In genomic region chr9:60237667-60238066, GRCm38 (mm10) we compare ENCODE assay signal across 8 mouse cellular contexts.
A peak's percentile ranks its signal among the peaks of the same experiment; 100 is the strongest.
DNase-seq lines count a peak whose midpoint lies in the region; ATAC-seq and TF ChIP-seq lines count a peak whose summit lies in the region.

No protein-coding gene starts in this region.

- ATAC-seq in forebrain, embryonic 14.5 days, result no peak

- peak; percentile 43; the same call in 1 of the 2 replicates for TF ChIP-seq CTCF in testis, adult 2 months (IDR thresholded peaks at IDR 0.05; ENCODE audit: control insufficient read depth, insufficient read depth, insufficient replicate concordance, low read depth, low read length)

- no peak overlapping the region for H3K4me2 ChIP-seq in forebrain, embryonic 14.5 days (ENCODE audit: low read length)

- H3K27ac ChIP-seq in forebrain, embryonic 14.5 days (ENCODE audit: low read depth, low read length), result no peak overlapping the region
- no peak overlapping the region for H3K27ac ChIP-seq in forebrain, embryonic 10.5 days
- H3K27ac ChIP-seq in testis, adult 2 months (ENCODE audit: control insufficient read depth, insufficient read depth, low read depth, low read length), result no peak overlapping the region
- H3K27ac ChIP-seq in embryonic facial prominence, embryonic 10.5 days (replicated peaks), result no peak overlapping the region

- 40% methylated on average over 4 of the region's 4 CpGs for WGBS in forebrain, embryonic 14.5 days
- WGBS in forebrain, embryonic 10.5 days, result 46% methylated on average over 4 of the region's 4 CpGs
- WGBS in embryonic facial prominence, embryonic 10.5 days, result 38% methylated on average over 4 of the region's 4 CpGs

- H3K9me3 ChIP-seq in forebrain, embryonic 14.5 days (replicated peaks; ENCODE audit: control insufficient read depth, low read length), result no peaks in the 10 kb centered on the region
- H3K9me3 ChIP-seq in forebrain, embryonic 10.5 days, result no peaks in the 10 kb centered on the region
- H3K9me3 ChIP-seq in embryonic facial prominence, embryonic 10.5 days, result no peaks in the 10 kb centered on the region

- no peak overlapping the region for H3K9ac ChIP-seq in forebrain, embryonic 14.5 days (ENCODE audit: low read length)

- no peaks in the 10 kb centered on the region for H3K36me3 ChIP-seq in forebrain, embryonic 14.5 days (ENCODE audit: control insufficient read depth, insufficient read depth, low read length)
- H3K36me3 ChIP-seq in forebrain, embryonic 10.5 days (replicated peaks), result no peaks in the 10 kb centered on the region
- no peaks in the 10 kb centered on the region for H3K36me3 ChIP-seq in testis, adult 2 months (ENCODE audit: control insufficient read depth, insufficient read depth, low read length)
- no peaks in the 10 kb centered on the region for H3K36me3 ChIP-seq in embryonic facial prominence, embryonic 10.5 days (replicated peaks)

- H3K4me3 ChIP-seq in forebrain, embryonic 14.5 days (ENCODE audit: low read depth, low read length), result no peak overlapping the region
- no peak overlapping the region for H3K4me3 ChIP-seq in forebrain, embryonic 10.5 days
- H3K4me3 ChIP-seq in testis, adult 2 months (ENCODE audit: control insufficient read depth, low read depth, low read length), result no peak overlapping the region
- H3K4me3 ChIP-seq in embryonic facial prominence, embryonic 10.5 days, result no peak overlapping the region

- no peak for TF ChIP-seq POLR2A in testis, adult 2 months (IDR thresholded peaks at IDR 0.05; ENCODE audit: control insufficient read depth, low read depth, low read length)

- peak; percentile 68 for DNase-seq in forebrain, embryonic 14.5 days (ENCODE audit: low spot score)
- no peak for DNase-seq in forebrain, embryonic 10.5 days (ENCODE audit: extremely low spot score, low spot score)
- no peak for DNase-seq in testis, postnatal 14 days (ENCODE audit: low spot score)
- peak; percentile 60 for DNase-seq in embryonic facial prominence, embryonic 10.5 days (ENCODE audit: low spot score)
- peak; percentile 71 to 77 for DNase-seq in kidney, postnatal 4 days
- peak; percentile 40 to 54 for DNase-seq in lung, postnatal 4 days
- no peak for DNase-seq in Muller cell, postnatal 12 days (ENCODE audit: inconsistent ontology term)

- no peaks in the 10 kb centered on the region for H3K27me3 ChIP-seq in forebrain, embryonic 14.5 days (replicated peaks; ENCODE audit: control insufficient read depth, insufficient read depth, low read length)
- peaks cover 17% of the 10 kb centered on the region; the same call in 1 of the 2 replicates for H3K27me3 ChIP-seq in forebrain, embryonic 10.5 days (ENCODE audit: poor library complexity, severe bottlenecking)
- no peaks in the 10 kb centered on the region for H3K27me3 ChIP-seq in testis, adult 2 months (ENCODE audit: control insufficient read depth, insufficient read depth, low read length)
- H3K27me3 ChIP-seq in embryonic facial prominence, embryonic 10.5 days (replicated peaks; ENCODE audit: low read depth, poor library complexity, severe bottlenecking), result 0 out of 2 replicates have a peak, but pooled peaks cover 6% of the 10 kb centered on the region

- peaks cover 5% of the 10 kb centered on the region; the same call in 1 of the 2 replicates for H3K4me1 ChIP-seq in forebrain, embryonic 14.5 days (ENCODE audit: control insufficient read depth, insufficient read depth, low read length)
- peaks cover 15% of the 10 kb centered on the region for H3K4me1 ChIP-seq in forebrain, embryonic 10.5 days
- H3K4me1 ChIP-seq in testis, adult 2 months (ENCODE audit: control insufficient read depth, insufficient read depth, low read length), result no peaks in the 10 kb centered on the region
- peaks cover 28% of the 10 kb centered on the region for H3K4me1 ChIP-seq in embryonic facial prominence, embryonic 10.5 days

Comparison
In these comparisons a context has a peak if more than half of its experiments do, and no peak if none do; other contexts are left out.
1. DNase-seq: peak in forebrain, embryonic 14.5 days (single experiment), embryonic facial prominence, embryonic 10.5 days (single experiment), kidney, postnatal 4 days (2 of 2) and lung, postnatal 4 days (2 of 2); none in forebrain, embryonic 10.5 days (single experiment), testis, postnatal 14 days (single experiment) and Muller cell, postnatal 12 days (single experiment).